Mouse (Mus musculus) kidney, postnatal 0 days (tissue): ENCODE results near the gene Tmem26. TPM values are rescaled to one million over a fixed set of nuclear protein-coding genes. Genes with fewer than 3 reads are reported as not detected.

Experiments
- ATAC-seq: fragments of 200-750 bp; cut with Nextera tagmentation; replicated peaks from 2 replicates; pipeline ENCODE4 v1.8.0; 2017; ENCODE audit warnings: low read depth, moderate number of reproducible peaks, moderate TSS enrichment, moderate library complexity; ENCODE audit not compliant: low FRiP score
- DNase-seq: peaks from one replicate; pipeline ENCODE4 v3.0.0-alpha.2; 2016; ENCODE audit warnings: low spot score
- H3K27ac ChIP-seq: fragments of 300-500 bp; sonication (generic); 2 replicates; pipeline ENCODE4 v1.5.1; 2014; ENCODE audit warnings: mild to moderate bottlenecking
- H3K27me3 ChIP-seq: fragments of 300-500 bp; sonication (generic); 2 replicates; pipeline ENCODE4 v1.6.1; 2014; ENCODE audit warnings: low read length, mixed read lengths; ENCODE audit not compliant: insufficient read depth
- H3K36me3 ChIP-seq: fragments of 300-500 bp; sonication (generic); 2 replicates; pipeline ENCODE4 v1.6.1; 2014; ENCODE audit warnings: low read length, mixed read lengths; ENCODE audit not compliant: insufficient read depth
- H3K4me1 ChIP-seq: fragments of 300-500 bp; sonication (generic); replicated peaks from 2 replicates; pipeline ENCODE4 v1.6.1; 2014; ENCODE audit warnings: antibody characterized with exemption, low read length, mixed read lengths; ENCODE audit not compliant: insufficient read depth
- H3K4me2 ChIP-seq: fragments of 300-500 bp; sonication (generic); 2 replicates; pipeline ENCODE4 v1.6.1; 2014; ENCODE audit warnings: mild to moderate bottlenecking, low read length, moderate library complexity, mixed read lengths
- H3K4me3 ChIP-seq: fragments of 300-500 bp; sonication (generic); replicated peaks from 2 replicates; pipeline ENCODE4 v1.5.1; 2014; ENCODE audit warnings: low read depth, low read length
- H3K9ac ChIP-seq: fragments of 300-500 bp; sonication (generic); 2 replicates; pipeline ENCODE4 v1.6.1; 2014; ENCODE audit warnings: low read depth, low read length
- H3K9me3 ChIP-seq: fragments of 300-500 bp; sonication (generic); replicated peaks from 2 replicates; pipeline ENCODE4 v1.6.1; 2016; ENCODE audit warnings: low read length, inconsistent platforms, mixed read lengths
- CTCF ChIP-seq: IDR thresholded peaks from 2 replicates; pipeline ENCODE4 v1.5.1; 2016; ENCODE audit warnings: antibody characterized with exemption, low read depth, mild to moderate bottlenecking, moderate library complexity
- WGBS: fragments of 180-500 bp; shearing (Covaris S2); extraction: QIAGEN DNeasy Blood & Tissue Kit; methylation state at CpG from one replicate; pipeline ENCODE4 v1.1.7; 2014; 5-methylcytosine and 5-hydroxymethylcytosine counted together
- polyA plus RNA-seq: library from polyadenylated mRNA; unstranded; fragments of >200 nt; fragmentation: Nextera tagmentation; extraction: Ambion mirVana; gene quantifications from 2 replicates; pipeline ENCODE4 v1.2.1, GENCODE M21; 2015

Gene Tmem26
- polyA plus RNA-seq, 1 experiment from 2014 or later, result 6.5 TPM

DNA sequence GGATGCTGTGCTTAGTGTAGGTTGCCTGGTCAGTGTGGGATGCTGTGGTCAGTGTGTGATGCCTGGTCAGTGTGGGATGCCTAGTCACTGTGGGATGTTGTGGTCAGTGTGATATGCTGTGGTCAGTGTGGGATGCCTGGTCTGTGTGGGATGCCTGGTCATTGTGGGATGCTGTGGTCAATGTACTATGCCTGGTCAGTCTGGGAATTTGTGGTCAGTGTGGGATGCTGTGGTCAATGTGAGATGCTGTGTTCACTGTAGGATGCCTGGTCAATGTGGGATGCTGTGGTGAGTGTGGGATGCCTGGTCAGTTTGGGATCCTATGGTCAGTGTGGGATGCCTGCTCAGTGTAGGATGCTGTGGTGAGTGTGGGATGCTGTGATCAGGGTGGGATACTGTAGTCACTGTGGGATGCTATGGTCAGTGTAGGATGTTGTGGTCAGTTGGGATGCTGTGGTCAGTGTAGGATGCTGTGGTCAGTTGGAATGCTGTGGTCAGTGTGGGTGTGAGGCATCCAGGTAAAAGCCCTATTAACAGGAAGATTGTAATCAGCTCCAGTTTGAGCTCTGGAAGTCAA is 27.6 kb upstream of the Tmem26 start:
- Histone ChIP-seq H3K27me3 (no peaks in the 10 kb centered on the region), H3K4me3 (no peak overlapping the region), H3K4me2 (no peak overlapping the region), H3K9ac (no peak overlapping the region), H3K4me1 (no peaks in the 10 kb centered on the region), H3K27ac (no peak overlapping the region), H3K36me3 (no peaks in the 10 kb centered on the region), H3K9me3 (no peaks in the 10 kb centered on the region)
- DNase-seq, result no peak
- ATAC-seq, result no peak
- TF ChIP-seq CTCF, result no peak

- H3K9ac ChIP-seq, result no peak overlapping the region
- no peak overlapping the region for H3K27ac ChIP-seq
- H3K27me3 ChIP-seq, result no peaks in the 10 kb centered on the region
- no peak for TF ChIP-seq CTCF
- no peaks in the 10 kb centered on the region for H3K4me1 ChIP-seq
- DNase-seq, result no peak
- whole genome bisulfite sequencing, result 64% methylated on average over 2 of the region's 2 CpGs
- no peaks in the 10 kb centered on the region for H3K9me3 ChIP-seq
- H3K36me3 ChIP-seq, result no peaks in the 10 kb centered on the region
- H3K4me2 ChIP-seq, result no peak overlapping the region
- H3K4me3 ChIP-seq, result no peak overlapping the region
- no peak for ATAC-seq
Observed at GRCm38 (mm10) chr10:68704268-68704667, 19.2 kb upstream of the Tmem26 start.

DNA sequence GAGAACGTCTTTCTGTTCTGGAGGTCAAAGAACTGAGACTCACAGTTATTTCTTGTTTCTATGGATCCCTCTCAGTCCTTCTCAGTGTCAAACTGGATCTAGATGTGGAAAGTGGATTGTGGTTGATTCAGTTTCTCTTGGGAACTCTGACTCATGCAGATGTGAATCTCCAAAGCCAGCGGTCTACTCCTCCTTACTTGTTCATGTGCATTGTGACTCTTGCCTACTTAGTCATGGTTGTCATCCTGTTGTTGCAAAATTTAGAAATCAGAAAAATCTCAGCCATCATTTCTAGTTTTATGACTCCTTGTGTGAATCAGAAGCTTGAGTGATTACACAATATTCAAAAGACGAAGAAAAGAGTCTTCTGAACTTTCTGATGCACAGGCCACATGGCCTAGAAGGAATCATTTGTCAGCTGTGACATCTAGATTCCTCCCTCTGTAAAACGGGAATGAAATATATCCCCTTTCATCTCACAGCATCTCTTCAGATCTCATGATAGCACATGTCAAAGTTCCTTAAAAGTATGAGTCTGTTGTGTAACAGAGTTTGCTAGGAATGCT is 17.9 kb upstream of the Tmem26 start:
- ATAC-seq (no peak), DNase-seq (no peak)
- WGBS, result 60% methylated on average over 4 of the region's 4 CpGs

GRCm38 (mm10) chr10:68707014-68707852 is 16.2 kb upstream of the Tmem26 start:
- no peaks in the 10 kb centered on the region for H3K9me3 ChIP-seq

More for the DNA sequence above, 17.9 kb upstream of the Tmem26 start:
- Histone ChIP-seq H3K9ac (no peak overlapping the region), H3K27me3 (no peaks in the 10 kb centered on the region), H3K9me3 (no peaks in the 10 kb centered on the region), H3K4me3 (no peak overlapping the region), H3K36me3 (no peaks in the 10 kb centered on the region), H3K4me1 (no peaks in the 10 kb centered on the region), H3K4me2 (no peak overlapping the region), H3K27ac (no peak overlapping the region)
- TF ChIP-seq CTCF, result no peak

DNA sequence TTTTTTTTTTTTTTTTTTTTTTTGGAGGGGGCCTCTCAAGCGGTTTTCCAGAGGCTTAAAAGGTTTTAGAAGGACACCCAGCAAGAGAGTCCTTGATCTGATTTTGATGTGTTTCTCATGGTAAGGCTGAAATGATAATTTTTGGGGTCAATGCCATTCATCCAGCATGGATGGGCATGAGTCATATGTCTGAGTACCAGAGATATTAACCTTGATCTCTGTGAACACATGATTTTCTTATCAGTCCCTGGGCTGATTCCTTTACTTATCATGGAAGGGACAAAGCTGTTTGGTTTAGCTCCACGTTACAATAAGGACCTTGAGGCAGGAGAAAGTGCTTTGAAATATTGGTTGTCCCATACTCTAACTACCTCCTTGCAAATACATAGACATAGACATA is 10.5 kb upstream of the Tmem26 start:
- Histone ChIP-seq H3K27ac (no peak overlapping the region), H3K9me3 (no peaks in the 10 kb centered on the region), H3K9ac (no peak overlapping the region), H3K27me3 (no peaks in the 10 kb centered on the region), H3K4me3 (no peak overlapping the region), H3K4me2 (no peak overlapping the region), H3K36me3 (no peaks in the 10 kb centered on the region), H3K4me1 (no peaks in the 10 kb centered on the region)
- no peak for DNase-seq
- 60% methylated on average over 2 of the region's 2 CpGs for WGBS
- ATAC-seq, result no peak
- no peak for TF ChIP-seq CTCF

More at GRCm38 (mm10) chr10:68707014-68707852, 16.2 kb upstream of the Tmem26 start:
- Histone ChIP-seq H3K4me1 (no peaks in the 10 kb centered on the region), H3K9ac (no peak overlapping the region), H3K36me3 (no peaks in the 10 kb centered on the region), H3K4me3 (no peak overlapping the region), H3K27me3 (no peaks in the 10 kb centered on the region), H3K27ac (no peak overlapping the region), H3K4me2 (no peak overlapping the region)
- DNase-seq (peak; percentile 78), ATAC-seq (no peak)
- no peak for TF ChIP-seq CTCF
- WGBS, result 77% methylated on average over 3 of the region's 3 CpGs

GRCm38 (mm10) chr10:68714302-68714701 is 9.1 kb upstream of the Tmem26 start:
- ATAC-seq (no peak), DNase-seq (no peak)
- no peaks in the 10 kb centered on the region for H3K27me3 ChIP-seq
- H3K4me2 ChIP-seq, result no peak overlapping the region
- 79% methylated on average over 3 of the region's 3 CpGs for WGBS
- H3K4me3 ChIP-seq, result no peak overlapping the region
- TF ChIP-seq CTCF, result no peak
- H3K9ac ChIP-seq, result no peak overlapping the region
- H3K4me1 ChIP-seq, result no peaks in the 10 kb centered on the region
- H3K36me3 ChIP-seq, result no peaks in the 10 kb centered on the region
- H3K9me3 ChIP-seq, result no peaks in the 10 kb centered on the region
- no peak overlapping the region for H3K27ac ChIP-seq
